Mouse (Mus musculus) brain, embryonic 14.5 days (tissue): ENCODE data around the gene Wtap.

Experiments used
- CTCF ChIP-seq: fragments of 200-500 bp; IDR thresholded peaks from 2 replicates; pipeline ENCODE4 v1.5.1; 2012; ENCODE audit warnings: inconsistent platforms, mild to moderate bottlenecking, moderate library complexity, borderline replicate concordance; ENCODE audit not compliant: insufficient read depth, insufficient read length; ENCODE audit errors: extremely low read depth
- POLR2A ChIP-seq: fragments of 200-500 bp; IDR thresholded peaks from 2 replicates; pipeline ENCODE4 v1.6.1; 2012; ENCODE audit warnings: mild to moderate bottlenecking, inconsistent platforms, borderline replicate concordance; ENCODE audit not compliant: poor library complexity, insufficient read depth, insufficient read length, severe bottlenecking; ENCODE audit errors: extremely low read depth

GRCm38 (mm10) chr17:12991194-12991634, 2.8 kb downstream of the Wtap start:
- TF ChIP-seq CTCF (no peak), POLR2A (no peak)
